Mouse (Mus musculus) midbrain, embryonic 13.5 days (tissue): Measurements from ENCODE around the gene 1700025C18Rik. TPM values are rescaled to one million over a fixed set of nuclear protein-coding genes. Genes with fewer than 3 reads are reported as not detected.
A peak's percentile ranks its signal among the peaks of the same experiment; 100 is the strongest.

Source experiments
- ATAC-seq: fragments of 200-750 bp; cut with Nextera tagmentation; 2 replicates; pipeline ENCODE4 v1.8.0; 2017; ENCODE audit warnings: mild to moderate bottlenecking, moderate TSS enrichment, moderate library complexity
- H3K27ac ChIP-seq: fragments of 300-500 bp; sonication (generic); 2 replicates; pipeline ENCODE4 v1.5.1; 2015; ENCODE audit warnings: inconsistent platforms, mild to moderate bottlenecking, moderate library complexity
- H3K27me3 ChIP-seq: fragments of 300-500 bp; sonication (generic); 2 replicates; pipeline ENCODE4 v1.6.1; 2015; ENCODE audit warnings: mild to moderate bottlenecking, inconsistent platforms
- H3K36me3 ChIP-seq: fragments of 300-500 bp; sonication (generic); 2 replicates; pipeline ENCODE4 v1.6.1; 2015; ENCODE audit warnings: mild to moderate bottlenecking, inconsistent platforms
- H3K4me1 ChIP-seq: fragments of 300-500 bp; sonication (generic); replicated peaks from 2 replicates; pipeline ENCODE4 v1.6.1; 2015; ENCODE audit warnings: inconsistent platforms
- H3K4me2 ChIP-seq: fragments of 300-500 bp; sonication (generic); replicated peaks from 2 replicates; pipeline ENCODE4 v1.6.1; 2015; ENCODE audit warnings: moderate library complexity, mild to moderate bottlenecking, inconsistent platforms
- H3K4me3 ChIP-seq: fragments of 300-500 bp; sonication (generic); replicated peaks from 2 replicates; pipeline ENCODE4 v1.5.1; 2015; ENCODE audit warnings: mild to moderate bottlenecking, inconsistent platforms
- H3K9ac ChIP-seq: fragments of 300-500 bp; sonication (generic); replicated peaks from 2 replicates; pipeline ENCODE4 v1.6.1; 2015; ENCODE audit warnings: mild to moderate bottlenecking, inconsistent platforms
- H3K9me3 ChIP-seq: fragments of 300-500 bp; sonication (generic); 2 replicates; pipeline ENCODE4 v1.6.1; 2016; ENCODE audit warnings: mild to moderate bottlenecking, inconsistent platforms
- WGBS: fragments of 180-500 bp; shearing (Covaris S2); methylation state at CpG from one replicate; pipeline ENCODE4 v1.1.7; 2015; 5-methylcytosine and 5-hydroxymethylcytosine counted together
- polyA plus RNA-seq: library from polyadenylated mRNA; unstranded; fragments of >200 nt; fragmentation: Nextera tagmentation; extraction: Ambion mirVana; gene quantifications from 2 replicates; pipeline ENCODE4 v1.2.1, GENCODE M21; 2015

1700025C18Rik gene
- polyA plus RNA-seq, 1 experiment from 2014 or later, result not detected

GRCm38 (mm10) chr2:165078045-165078444 lies 12.5 kb downstream of the 1700025C18Rik start:
- no peaks in the 10 kb centered on the region for H3K36me3 ChIP-seq
- no peak overlapping the region for H3K9ac ChIP-seq
- H3K27me3 ChIP-seq, result peaks cover 51% of the 10 kb centered on the region
- WGBS, result 62% methylated on average over 8 of the region's 8 CpGs
- ATAC-seq, result no peak
- H3K4me3 ChIP-seq, result no peak overlapping the region
- peaks cover 60% of the 10 kb centered on the region for H3K4me1 ChIP-seq
- H3K9me3 ChIP-seq, result no peaks in the 10 kb centered on the region
- no peak overlapping the region for H3K4me2 ChIP-seq
- no peak overlapping the region for H3K27ac ChIP-seq

- H3K4me1 ChIP-seq, result peaks cover 61% of the 10 kb centered on the region
- no peak overlapping the region for H3K4me3 ChIP-seq
- 3% methylated on average over 9 of the region's 9 CpGs for WGBS
- H3K9me3 ChIP-seq, result no peaks in the 10 kb centered on the region
- ATAC-seq, result peak; percentile 67
- H3K27ac ChIP-seq, result peak overlapping the region; percentile 54; the same call in 1 of the 2 replicates
- 0 out of 2 replicates have a peak overlapping the region, but pooled peaks have one; percentile 24 for H3K9ac ChIP-seq
- H3K4me2 ChIP-seq, result peak overlapping the region; percentile 26
- no peaks in the 10 kb centered on the region for H3K36me3 ChIP-seq
- peaks cover 57% of the 10 kb centered on the region for H3K27me3 ChIP-seq
Measured at GRCm38 (mm10) chr2:165077055-165077454, 13.5 kb downstream of the 1700025C18Rik start.

GRCm38 (mm10) chr2:165074937-165075336 lies 15.6 kb downstream of the 1700025C18Rik start:
- H3K9ac ChIP-seq, result no peak overlapping the region
- H3K9me3 ChIP-seq, result no peaks in the 10 kb centered on the region
- no peak overlapping the region for H3K4me3 ChIP-seq
- peaks cover 56% of the 10 kb centered on the region for H3K27me3 ChIP-seq
- no peak overlapping the region for H3K27ac ChIP-seq
- H3K4me1 ChIP-seq, result peaks cover 55% of the 10 kb centered on the region
- H3K36me3 ChIP-seq, result no peaks in the 10 kb centered on the region
- WGBS, result 46% methylated on average over 2 of the region's 2 CpGs
- 0 out of 2 replicates have a peak, but pooled peaks have one; percentile 28 for ATAC-seq
- no peak overlapping the region for H3K4me2 ChIP-seq

- H3K4me3 ChIP-seq, result no peak overlapping the region
- 55% methylated on average over 11 of the region's 11 CpGs for WGBS
- H3K36me3 ChIP-seq, result no peaks in the 10 kb centered on the region
- peaks cover 57% of the 10 kb centered on the region for H3K27me3 ChIP-seq
- peaks cover 52% of the 10 kb centered on the region for H3K4me1 ChIP-seq
- H3K9me3 ChIP-seq, result no peaks in the 10 kb centered on the region
- no peak overlapping the region for H3K9ac ChIP-seq
- no peak overlapping the region for H3K27ac ChIP-seq
- no peak overlapping the region for H3K4me2 ChIP-seq
- ATAC-seq, result no peak
Measured at GRCm38 (mm10) chr2:165074081-165074884, 16.3 kb downstream of the 1700025C18Rik start.

- Histone ChIP-seq H3K36me3 (no peaks in the 10 kb centered on the region), H3K27ac (no peak overlapping the region), H3K4me3 (no peak overlapping the region), H3K4me2 (no peak overlapping the region), H3K27me3 (peaks cover 51% of the 10 kb centered on the region), H3K9ac (no peak overlapping the region), H3K9me3 (no peaks in the 10 kb centered on the region), H3K4me1 (peaks cover 43% of the 10 kb centered on the region)
- WGBS, result 27% methylated on average over 9 of the region's 9 CpGs
- ATAC-seq, result no peak
Measured at GRCm38 (mm10) chr2:165073381-165073781, 17.2 kb downstream of the 1700025C18Rik start.

GRCm38 (mm10) chr2:165070096-165070816 lies 20.3 kb downstream of the 1700025C18Rik start:
- 22% methylated on average over 21 of the region's 23 CpGs for WGBS
- Histone ChIP-seq H3K4me3 (no peak overlapping the region), H3K27ac (no peak overlapping the region), H3K4me2 (peak overlapping the region; percentile 32), H3K27me3 (peaks cover 40% of the 10 kb centered on the region), H3K36me3 (no peaks in the 10 kb centered on the region), H3K9me3 (no peaks in the 10 kb centered on the region), H3K4me1 (peaks cover 21% of the 10 kb centered on the region), H3K9ac (peak overlapping the region; percentile 20; the same call in 1 of the 2 replicates)
- ATAC-seq, result peak; percentile 51; the same call in 1 of the 2 replicates

- Histone ChIP-seq H3K4me2 (no peak overlapping the region), H3K4me1 (peaks cover 21% of the 10 kb centered on the region), H3K9me3 (no peaks in the 10 kb centered on the region), H3K27ac (no peak overlapping the region), H3K36me3 (no peaks in the 10 kb centered on the region), H3K9ac (no peak overlapping the region), H3K4me3 (no peak overlapping the region), H3K27me3 (peaks cover 33% of the 10 kb centered on the region)
- 82% methylated on average over 2 of the region's 2 CpGs for WGBS
- ATAC-seq, result no peak
Measured at GRCm38 (mm10) chr2:165068806-165069205, 21.7 kb downstream of the 1700025C18Rik start.

GRCm38 (mm10) chr2:165064489-165064888 lies 26.1 kb downstream of the 1700025C18Rik start:
- Histone ChIP-seq H3K27me3 (peaks cover 2% of the 10 kb centered on the region; the same call in 1 of the 2 replicates), H3K27ac (no peak overlapping the region), H3K36me3 (no peaks in the 10 kb centered on the region), H3K4me1 (0 out of 2 replicates have a peak, but pooled peaks cover 5% of the 10 kb centered on the region), H3K4me3 (no peak overlapping the region), H3K9me3 (no peaks in the 10 kb centered on the region), H3K4me2 (no peak overlapping the region), H3K9ac (no peak overlapping the region)
- 66% methylated on average over 7 of the region's 7 CpGs for WGBS
- ATAC-seq, result 0 out of 2 replicates have a peak, but pooled peaks have one; percentile 24

GRCm38 (mm10) chr2:165061638-165062433 lies 28.7 kb downstream of the 1700025C18Rik start:
- Histone ChIP-seq H3K9ac (no peak overlapping the region), H3K36me3 (no peaks in the 10 kb centered on the region), H3K27me3 (peaks cover 2% of the 10 kb centered on the region; the same call in 1 of the 2 replicates), H3K4me2 (no peak overlapping the region), H3K4me3 (no peak overlapping the region), H3K27ac (no peak overlapping the region), H3K9me3 (no peaks in the 10 kb centered on the region), H3K4me1 (peaks cover 10% of the 10 kb centered on the region; the same call in 1 of the 2 replicates)
- ATAC-seq, result no peak
- 87% methylated on average over 16 of the region's 16 CpGs for WGBS

GRCm38 (mm10) chr2:165059961-165060360 lies 30.6 kb downstream of the 1700025C18Rik start:
- WGBS, result 98% methylated on average over 4 of the region's 4 CpGs
- no peaks in the 10 kb centered on the region for H3K36me3 ChIP-seq
- H3K27ac ChIP-seq, result no peak overlapping the region
- ATAC-seq, result no peak
- H3K4me2 ChIP-seq, result no peak overlapping the region
- peaks cover 19% of the 10 kb centered on the region for H3K27me3 ChIP-seq
- H3K9ac ChIP-seq, result no peak overlapping the region
- H3K4me1 ChIP-seq, result peaks cover 15% of the 10 kb centered on the region
- H3K9me3 ChIP-seq, result no peaks in the 10 kb centered on the region
- H3K4me3 ChIP-seq, result no peak overlapping the region

GRCm38 (mm10) chr2:165056377-165057085 lies 34.0 kb downstream of the 1700025C18Rik start:
- peaks cover 26% of the 10 kb centered on the region for H3K27me3 ChIP-seq
- H3K4me2 ChIP-seq, result peak overlapping the region; percentile 40; the same call in 1 of the 2 replicates
- H3K36me3 ChIP-seq, result no peaks in the 10 kb centered on the region
- no peak for ATAC-seq
- no peak overlapping the region for H3K9ac ChIP-seq
- peaks cover 26% of the 10 kb centered on the region for H3K4me1 ChIP-seq
- no peak overlapping the region for H3K4me3 ChIP-seq
- WGBS, result 77% methylated on average over 14 of the region's 14 CpGs
- H3K9me3 ChIP-seq, result no peaks in the 10 kb centered on the region
- no peak overlapping the region for H3K27ac ChIP-seq
